Mouse (Mus musculus) T-cell, adult 66 days (primary cell): ENCODE data around the gene Klhl29. TPM values are rescaled to one million over a fixed set of nuclear protein-coding genes. Genes with fewer than 3 reads are reported as not detected.

ENCODE experiments used
- total RNA-seq, 2 experiments: library from RNA; stranded (reverse); gene quantifications; 3 replicates in 1 of 2; 4 replicates in 1 of 2; pipeline ENCODE4 v1.2.4; 2023

Gene Klhl29
- total RNA-seq: not detected

GRCm38 (mm10) chr12:5375616-5376461 lies at the start of gene Klhl29:
Gene Klhl29 (minus strand): TSS chr12:5375682.

